Mouse (Mus musculus) ES-E14 (cell line): ENCODE data around the gene Pllp. TPM values are rescaled to one million over a fixed set of nuclear protein-coding genes. Genes with fewer than 3 reads are reported as not detected.

ENCODE experiments used
- DNase-seq: peaks from one replicate; pipeline ENCODE4 v3.0.0-alpha.2; 2013; ENCODE audit warnings: low read depth, low spot score
- H3K27ac ChIP-seq: 2 replicates; pipeline ENCODE4 v1.5.1; 2012; ENCODE audit warnings: low read depth, mild to moderate bottlenecking, low read length, moderate library complexity, mixed read lengths; ENCODE audit not compliant: poor library complexity, insufficient read depth, severe bottlenecking
- H3K36me3 ChIP-seq: 2 replicates; pipeline ENCODE4 v1.6.1; 2012; ENCODE audit warnings: mild to moderate bottlenecking, low read length, moderate library complexity, mixed read lengths; ENCODE audit not compliant: control insufficient read depth, poor library complexity, insufficient read depth, severe bottlenecking
- H3K4me1 ChIP-seq, 2 experiments: fragments of 150-350 bp in 1 of 2; sonication (generic) in 1 of 2; 2 replicates each; pipeline ENCODE4 v1.6.1; 2012; ENCODE audit warnings: low read length in 2 of 2, mild to moderate bottlenecking in 1 of 2, mixed read lengths in 1 of 2; ENCODE audit not compliant: control insufficient read depth in 2 of 2, insufficient read depth in 2 of 2, poor library complexity in 1 of 2
- H3K4me3 ChIP-seq, 2 experiments: fragments of 150-350 bp in 1 of 2; sonication (generic) in 1 of 2; 2 replicates each; pipeline ENCODE4 v1.5.1; 2012; ENCODE audit warnings: low read length in 2 of 2, low read depth in 1 of 2, mild to moderate bottlenecking in 1 of 2, mixed read lengths in 1 of 2; ENCODE audit not compliant: insufficient read depth in 1 of 2, poor library complexity in 1 of 2, severe bottlenecking in 1 of 2
- H3K9ac ChIP-seq: 2 replicates; pipeline ENCODE4 v1.6.1; 2012; ENCODE audit warnings: low read depth, mild to moderate bottlenecking, low read length, mixed read lengths; ENCODE audit not compliant: poor library complexity, insufficient read depth, severe bottlenecking
- H3K9me3 ChIP-seq: fragments of 150-350 bp; sonication (generic); 2 replicates; pipeline ENCODE4 v1.6.1; 2012; ENCODE audit warnings: low read depth, mild to moderate bottlenecking, low read length; ENCODE audit not compliant: control insufficient read depth, insufficient read depth
- CHD2 ChIP-seq: IDR thresholded peaks from 2 replicates; pipeline ENCODE4 v1.6.1; 2014; ENCODE audit warnings: mild to moderate bottlenecking, low read depth, low read length, inconsistent platforms
- HCFC1 ChIP-seq: IDR thresholded peaks from 2 replicates; pipeline ENCODE4 v1.6.1; 2012; ENCODE audit warnings: low read length, inconsistent platforms, borderline replicate concordance; ENCODE audit not compliant: insufficient read depth
- MAFK ChIP-seq: IDR thresholded peaks from 2 replicates; pipeline ENCODE4 v1.6.1; 2014; ENCODE audit warnings: mild to moderate bottlenecking, low read depth, low read length, inconsistent platforms; ENCODE audit not compliant: insufficient read depth
- ZC3H11A ChIP-seq: IDR thresholded peaks from 2 replicates; pipeline ENCODE4 v1.6.1; 2012; ENCODE audit warnings: low read depth, mild to moderate bottlenecking, inconsistent platforms, low read length, borderline replicate concordance
- ZNF384 ChIP-seq: IDR thresholded peaks from 2 replicates; pipeline ENCODE4 v1.6.1; 2012; ENCODE audit warnings: low read depth, low read length, inconsistent platforms
- in situ Hi-C, 2 experiments: fragments of 600-800 bp; cut with MboI; formaldehyde crosslinking; loops; one replicate each; pipeline ENCODE4 v1.15.1; 2025; ENCODE audit warnings: low sequenced_read_pairs in 2 of 2, inconsistent platforms in 1 of 2; ENCODE audit not compliant: unreplicated experiment in 2 of 2
- total RNA-seq: library from RNA; depleted of rRNA; stranded (reverse); fragments of 300-350 nt; gene quantifications from 2 replicates; pipeline ENCODE4 v1.2.3, GENCODE M21; 2012

Gene Pllp
- total RNA-seq, 1 experiment, result 7.8 TPM

- H3K9me3 ChIP-seq, result no peaks in the 10 kb centered on the region
- in situ Hi-C loops, result no loop called here
- TF ChIP-seq HCFC1, result no peak
- TF ChIP-seq ZNF384, result no peak
- TF ChIP-seq ZC3H11A, result no peak
- no peak for TF ChIP-seq CHD2
- no peak for TF ChIP-seq MAFK
- no peaks in the 10 kb centered on the region for H3K36me3 ChIP-seq
- no peak overlapping the region for H3K4me3 ChIP-seq
- DNase-seq, result no peak
- no peaks in the 10 kb centered on the region for H3K4me1 ChIP-seq
- H3K27ac ChIP-seq, result no peak overlapping the region
- H3K9ac ChIP-seq, result no peak overlapping the region
Measured at GRCm38 (mm10) chr8:94741726-94742125, 45.6 kb upstream of the Pllp start.

GRCm38 (mm10) chr8:94740591-94740990, 44.5 kb upstream of the Pllp start:
- TF ChIP-seq MAFK (no peak), ZC3H11A (no peak), HCFC1 (no peak), CHD2 (no peak), ZNF384 (no peak)
- Histone ChIP-seq H3K4me1 (no peaks in the 10 kb centered on the region), H3K9ac (no peak overlapping the region), H3K9me3 (no peaks in the 10 kb centered on the region), H3K27ac (no peak overlapping the region), H3K36me3 (no peaks in the 10 kb centered on the region), H3K4me3 (no peak overlapping the region)
- in situ Hi-C loops, result no loop called here
- DNase-seq, result no peak

- in situ Hi-C loops, result no loop called here
- TF ChIP-seq MAFK (no peak), ZNF384 (no peak), HCFC1 (no peak), ZC3H11A (no peak), CHD2 (no peak)
- Histone ChIP-seq H3K9ac (no peak overlapping the region), H3K27ac (no peak overlapping the region), H3K4me1 (no peaks in the 10 kb centered on the region), H3K4me3 (no peak overlapping the region), H3K9me3 (no peaks in the 10 kb centered on the region), H3K36me3 (no peaks in the 10 kb centered on the region)
- DNase-seq, result no peak
Measured at GRCm38 (mm10) chr8:94739829-94740228, 43.8 kb upstream of the Pllp start.

- Histone ChIP-seq H3K9me3 (no peaks in the 10 kb centered on the region), H3K4me1 (no peaks in the 10 kb centered on the region), H3K36me3 (no peaks in the 10 kb centered on the region), H3K4me3 (no peak overlapping the region), H3K27ac (no peak overlapping the region), H3K9ac (no peak overlapping the region)
- TF ChIP-seq CHD2 (no peak), ZC3H11A (no peak), ZNF384 (no peak), HCFC1 (no peak), MAFK (no peak)
- no peak for DNase-seq
- in situ Hi-C loops, result no loop called here
Measured at GRCm38 (mm10) chr8:94735426-94736094, 39.5 kb upstream of the Pllp start.
